Mouse (Mus musculus) erythroblast, embryonic 14.5 days (primary cell): ENCODE results near the gene Limk1. TPM values are rescaled to one million over a fixed set of nuclear protein-coding genes. Genes with fewer than 3 reads are reported as not detected.

Experiments
- H3K27me3 ChIP-seq: 2 replicates; pipeline ENCODE4 v1.6.1; 2012; ENCODE audit warnings: inconsistent platforms; ENCODE audit not compliant: control insufficient read depth
- H3K36me3 ChIP-seq: 2 replicates; pipeline ENCODE4 v1.6.1; 2012; ENCODE audit warnings: mild to moderate bottlenecking, inconsistent platforms; ENCODE audit not compliant: control insufficient read depth
- H3K4me1 ChIP-seq: 2 replicates; pipeline ENCODE4 v1.6.1; 2012; ENCODE audit warnings: inconsistent platforms; ENCODE audit not compliant: control insufficient read depth
- H3K4me3 ChIP-seq: replicated peaks from 2 replicates; pipeline ENCODE3; 2012; ENCODE audit warnings: moderate library complexity, mild to moderate bottlenecking, inconsistent platforms
- H3K9me3 ChIP-seq: 2 replicates; pipeline ENCODE4 v1.6.1; 2012; ENCODE audit warnings: low read length, inconsistent platforms, mixed read lengths; ENCODE audit not compliant: control insufficient read depth
- GATA1 ChIP-seq: IDR thresholded peaks from 2 replicates; pipeline ENCODE4 v1.6.1; 2012; ENCODE audit warnings: low read length, inconsistent platforms, mixed read lengths
- TAL1 ChIP-seq: IDR thresholded peaks from 3 replicates; pipeline ENCODE4 v1.6.1; 2012; ENCODE audit warnings: low read length, inconsistent platforms, mixed read lengths
- polyA plus RNA-seq: library from polyadenylated mRNA; stranded (reverse); fragments of >175 nt; gene quantifications from 2 replicates; pipeline ENCODE4 v1.2.3, GENCODE M21; 2012

The Limk1 gene
- polyA plus RNA-seq, 1 experiment: 0.39 TPM

GRCm38 (mm10) chr5:134611810-134612521, 76.4 kb downstream of the Limk1 start:
- Histone ChIP-seq H3K4me1 (peaks cover 7% of the 10 kb centered on the region), H3K27me3 (no peaks in the 10 kb centered on the region), H3K36me3 (peaks cover 21% of the 10 kb centered on the region), H3K4me3 (no peak overlapping the region), H3K9me3 (no peaks in the 10 kb centered on the region)
- no peak for TF ChIP-seq TAL1
- no peak for TF ChIP-seq GATA1

- Histone ChIP-seq H3K4me1 (peaks cover 3% of the 10 kb centered on the region; the same call in 1 of the 2 replicates), H3K27me3 (no peaks in the 10 kb centered on the region), H3K9me3 (no peaks in the 10 kb centered on the region), H3K36me3 (peaks cover 7% of the 10 kb centered on the region), H3K4me3 (no peak overlapping the region)
- no peak for TF ChIP-seq GATA1
These were observed 78.3 kb downstream of the Limk1 start for GRCm38 (mm10) chr5:134609916-134610643.

GRCm38 (mm10) chr5:134607121-134607520, 81.3 kb downstream of the Limk1 start:
- no peak for TF ChIP-seq GATA1
- no peak for TF ChIP-seq TAL1
- Histone ChIP-seq H3K4me3 (no peak overlapping the region), H3K36me3 (no peaks in the 10 kb centered on the region), H3K27me3 (no peaks in the 10 kb centered on the region), H3K9me3 (no peaks in the 10 kb centered on the region), H3K4me1 (peaks cover 2% of the 10 kb centered on the region; the same call in 1 of the 2 replicates)

GRCm38 (mm10) chr5:134606314-134606713, 82.1 kb downstream of the Limk1 start:
- Histone ChIP-seq H3K27me3 (no peaks in the 10 kb centered on the region), H3K4me3 (no peak overlapping the region), H3K9me3 (no peaks in the 10 kb centered on the region), H3K36me3 (no peaks in the 10 kb centered on the region), H3K4me1 (peaks cover 2% of the 10 kb centered on the region; the same call in 1 of the 2 replicates)
- TF ChIP-seq GATA1 (no peak), TAL1 (no peak)

Other genes starting within 250 kb of the Limk1 start
- gene Gtf2ird1, start 231.9 kb downstream of the Limk1 start, polyA plus RNA-seq: 2.0 and 3.0 TPM in 2 replicates
- gene Clip2, start 136.2 kb downstream of the Limk1 start, polyA plus RNA-seq: 0.14 and 0.16 TPM in 2 replicates
- gene Syna, start 128.4 kb downstream of the Limk1 start, polyA plus RNA-seq: not detected in 2 replicates
- gene Rfc2, start 107.2 kb downstream of the Limk1 start, polyA plus RNA-seq: 6.8 TPM in 2 replicates
- 0.16 and 0.17 TPM in 2 replicates for gene Lat2, start 73.6 kb downstream of the Limk1 start, polyA plus RNA-seq
- gene Eif4h, start 49.1 kb downstream of the Limk1 start, polyA plus RNA-seq: 18.5 and 18.7 TPM in 2 replicates
- gene Eln, start 58.7 kb upstream of the Limk1 start, polyA plus RNA-seq: not detected in 2 replicates
- 0.04 TPM in 1 of 2 replicates, not detected in the other for gene Tmem270, start 218.1 kb upstream of the Limk1 start, polyA plus RNA-seq
- 5.9 and 6.1 TPM in 2 replicates for gene Cldn13, start 226.9 kb upstream of the Limk1 start, polyA plus RNA-seq
- gene Mettl27, start 243.8 kb upstream of the Limk1 start, polyA plus RNA-seq: 5.8 and 6.4 TPM in 2 replicates